Mouse (Mus musculus): ENCODE results near the gene Ddah1. TPM values are rescaled to one million over a fixed set of nuclear protein-coding genes. Genes with fewer than 3 reads are reported as not detected.

Gene Ddah1
- polyA plus RNA-seq, 1 experiment from 2014 or later, result 39.4 TPM

DNA sequence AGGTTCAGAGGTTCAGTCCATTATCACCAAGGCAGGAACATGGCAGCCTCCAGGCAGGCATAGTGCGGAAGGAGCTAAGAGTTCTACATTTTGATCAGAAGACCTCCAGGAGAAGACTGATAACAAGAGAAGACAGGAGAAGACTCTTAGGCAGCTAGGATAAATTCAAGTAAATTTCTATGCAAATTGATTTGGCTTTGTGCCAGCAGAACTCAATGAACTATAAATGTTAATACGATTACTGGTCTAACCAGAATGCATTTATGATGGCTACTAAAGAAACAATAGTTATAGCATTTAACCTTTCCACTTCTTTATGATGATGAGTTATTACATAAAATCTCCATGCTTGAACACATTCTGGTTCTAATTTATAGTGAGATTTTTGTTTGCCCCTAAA lies 87.8 kb downstream of the Ddah1 start:
- Histone ChIP-seq H3K27me3 (no peaks in the 10 kb centered on the region), H3K9me3 (no peaks in the 10 kb centered on the region), H3K4me2 (no peak overlapping the region), H3K9ac (no peak overlapping the region), H3K27ac (no peak overlapping the region), H3K4me3 (no peak overlapping the region), H3K4me1 (peaks cover 5% of the 10 kb centered on the region), H3K36me3 (no peaks in the 10 kb centered on the region)
- 83% methylated on average over 2 of the region's 2 CpGs for WGBS
- no peak for ATAC-seq (ENCODE audit: insufficient number of reproducible peaks, insufficient read depth, low FRiP score, low TSS enrichment, low read depth)

- Histone ChIP-seq H3K4me2 (no peak overlapping the region), H3K27me3 (no peaks in the 10 kb centered on the region), H3K9ac (no peak overlapping the region), H3K27ac (no peak overlapping the region), H3K36me3 (no peaks in the 10 kb centered on the region), H3K4me1 (no peaks in the 10 kb centered on the region), H3K9me3 (no peaks in the 10 kb centered on the region), H3K4me3 (no peak overlapping the region)
- WGBS, result 85% methylated on average over 5 of the region's 5 CpGs
- ATAC-seq (ENCODE audit: insufficient number of reproducible peaks, insufficient read depth, low FRiP score, low TSS enrichment, low read depth), result no peak
These were observed 93.6 kb downstream of the Ddah1 start for GRCm38 (mm10) chr3:145852041-145852440.

- Histone ChIP-seq H3K4me3 (no peak overlapping the region), H3K27ac (no peak overlapping the region), H3K9ac (no peak overlapping the region), H3K27me3 (no peaks in the 10 kb centered on the region), H3K4me1 (no peaks in the 10 kb centered on the region), H3K36me3 (no peaks in the 10 kb centered on the region), H3K4me2 (no peak overlapping the region), H3K9me3 (peaks cover 4% of the 10 kb centered on the region; the same call in 1 of the 2 replicates)
- ATAC-seq (ENCODE audit: insufficient number of reproducible peaks, insufficient read depth, low FRiP score, low TSS enrichment, low read depth), result no peak
- 94% methylated on average over 4 of the region's 4 CpGs for WGBS
These were observed 94.3 kb downstream of the Ddah1 start for GRCm38 (mm10) chr3:145852800-145853199.

GRCm38 (mm10) chr3:145853713-145854112 lies 95.2 kb downstream of the Ddah1 start:
- ATAC-seq (ENCODE audit: insufficient number of reproducible peaks, insufficient read depth, low FRiP score, low TSS enrichment, low read depth), result no peak
- Histone ChIP-seq H3K9me3 (peaks cover 4% of the 10 kb centered on the region; the same call in 1 of the 2 replicates), H3K4me3 (no peak overlapping the region), H3K36me3 (no peaks in the 10 kb centered on the region), H3K27ac (no peak overlapping the region), H3K4me1 (no peaks in the 10 kb centered on the region), H3K27me3 (no peaks in the 10 kb centered on the region), H3K4me2 (no peak overlapping the region), H3K9ac (no peak overlapping the region)
- WGBS, result 93% methylated on average over 4 of the region's 4 CpGs

DNA sequence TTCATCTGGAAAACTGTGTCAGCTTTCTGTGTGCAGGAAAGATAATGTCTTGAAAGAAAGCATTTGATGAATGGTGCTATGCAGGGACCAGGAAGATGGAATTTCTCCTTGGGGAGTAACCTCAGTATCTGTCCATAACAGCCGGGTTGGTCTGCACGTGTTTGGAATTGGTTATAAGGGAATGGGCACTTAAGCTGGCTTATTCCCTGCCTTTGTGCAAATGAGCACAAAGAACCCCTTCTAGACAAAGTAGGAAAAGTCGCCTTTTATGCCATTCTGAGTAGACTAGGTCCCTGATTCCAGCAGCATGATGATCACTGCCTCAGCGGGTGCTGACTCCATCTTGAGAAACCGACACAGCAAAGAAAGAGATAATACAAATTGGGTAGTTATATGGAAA lies 96.0 kb downstream of the Ddah1 start:
- Histone ChIP-seq H3K27me3 (no peaks in the 10 kb centered on the region), H3K4me2 (no peak overlapping the region), H3K4me1 (no peaks in the 10 kb centered on the region), H3K27ac (no peak overlapping the region), H3K4me3 (no peak overlapping the region), H3K9ac (no peak overlapping the region), H3K36me3 (no peaks in the 10 kb centered on the region), H3K9me3 (peaks cover 4% of the 10 kb centered on the region; the same call in 1 of the 2 replicates)
- WGBS, result 73% methylated on average over 5 of the region's 5 CpGs
- ATAC-seq (ENCODE audit: insufficient number of reproducible peaks, insufficient read depth, low FRiP score, low TSS enrichment, low read depth), result no peak

DNA sequence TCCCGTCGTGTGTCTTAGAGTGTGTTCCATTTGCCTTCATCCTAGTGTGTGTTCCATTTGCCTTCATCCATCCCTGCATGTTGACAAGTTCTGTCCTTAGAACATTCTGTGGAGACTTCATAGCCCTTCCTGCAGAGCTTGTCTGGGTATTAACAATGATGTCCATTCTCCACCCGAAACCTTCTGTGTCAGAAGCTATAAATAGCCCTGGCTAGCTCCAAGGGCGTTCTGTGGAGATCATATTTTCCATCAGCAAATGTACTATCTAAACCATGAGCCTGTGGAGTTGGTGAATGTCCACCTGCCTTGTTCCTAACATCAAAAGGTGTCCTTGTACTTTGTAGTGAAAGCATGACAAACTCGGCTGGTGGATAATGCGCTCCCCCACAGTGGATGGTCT lies 96.8 kb downstream of the Ddah1 start:
- no peak overlapping the region for H3K4me3 ChIP-seq
- H3K9ac ChIP-seq, result no peak overlapping the region
- H3K4me2 ChIP-seq, result no peak overlapping the region
- H3K4me1 ChIP-seq, result no peaks in the 10 kb centered on the region
- H3K9me3 ChIP-seq, result peaks cover 4% of the 10 kb centered on the region; the same call in 1 of the 2 replicates
- no peak overlapping the region for H3K27ac ChIP-seq
- no peak for ATAC-seq (ENCODE audit: insufficient number of reproducible peaks, insufficient read depth, low FRiP score, low TSS enrichment, low read depth)
- WGBS, result 86% methylated on average over 6 of the region's 6 CpGs
- H3K27me3 ChIP-seq, result no peaks in the 10 kb centered on the region
- H3K36me3 ChIP-seq, result no peaks in the 10 kb centered on the region

GRCm38 (mm10) chr3:145858388-145858787 lies 99.9 kb downstream of the Ddah1 start:
- H3K4me2 ChIP-seq, result no peak overlapping the region
- H3K36me3 ChIP-seq, result no peaks in the 10 kb centered on the region
- H3K4me1 ChIP-seq, result no peaks in the 10 kb centered on the region
- H3K9me3 ChIP-seq, result peaks cover 4% of the 10 kb centered on the region; the same call in 1 of the 2 replicates
- no peak overlapping the region for H3K9ac ChIP-seq
- WGBS, result 92% methylated on average over 5 of the region's 5 CpGs
- H3K27ac ChIP-seq, result no peak overlapping the region
- H3K27me3 ChIP-seq, result no peaks in the 10 kb centered on the region
- ATAC-seq (ENCODE audit: insufficient number of reproducible peaks, insufficient read depth, low FRiP score, low TSS enrichment, low read depth), result no peak
- H3K4me3 ChIP-seq, result no peak overlapping the region

- no peaks in the 10 kb centered on the region for H3K36me3 ChIP-seq
- no peak overlapping the region for H3K4me2 ChIP-seq
- 86% methylated on average over 4 of the region's 4 CpGs for WGBS
- no peaks in the 10 kb centered on the region for H3K27me3 ChIP-seq
- H3K4me1 ChIP-seq, result peaks cover 9% of the 10 kb centered on the region
- no peak overlapping the region for H3K4me3 ChIP-seq
- no peaks in the 10 kb centered on the region for H3K9me3 ChIP-seq
- ATAC-seq (ENCODE audit: insufficient number of reproducible peaks, insufficient read depth, low FRiP score, low TSS enrichment, low read depth), result no peak
- H3K9ac ChIP-seq, result no peak overlapping the region
- H3K27ac ChIP-seq, result no peak overlapping the region
These were observed 104.0 kb downstream of the Ddah1 start for GRCm38 (mm10) chr3:145862521-145862920.

DNA sequence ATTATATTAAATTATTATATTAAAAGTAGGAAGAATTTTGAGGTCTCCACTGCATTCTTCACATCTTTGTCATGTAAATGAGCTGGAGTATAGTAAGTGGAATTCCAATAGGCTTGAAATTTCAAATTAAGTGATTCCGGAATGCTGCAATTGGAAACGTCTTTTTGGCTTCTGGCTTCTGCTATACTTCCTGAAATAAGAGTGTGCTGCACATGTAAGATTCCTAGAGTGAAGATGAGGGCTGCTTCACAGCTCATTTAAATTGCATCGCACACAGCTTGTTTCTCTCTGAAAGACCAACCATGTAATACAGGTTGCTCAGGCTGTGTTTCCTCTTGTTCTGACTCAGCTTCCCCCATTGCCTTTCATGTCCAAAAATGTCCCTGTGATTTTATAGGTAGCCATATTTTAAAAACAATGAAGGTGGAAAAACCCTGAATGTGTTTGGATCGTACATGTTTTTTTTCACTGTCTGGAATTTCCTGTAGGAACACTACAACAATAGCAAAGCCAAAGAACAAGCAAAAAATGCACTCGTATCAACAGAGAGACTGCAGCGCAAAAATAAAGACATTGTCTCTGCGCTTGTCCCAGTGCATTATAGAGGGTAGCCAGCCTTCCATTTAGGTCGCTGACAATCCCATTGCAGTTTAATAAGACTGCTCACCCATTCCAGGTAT lies 105.7 kb downstream of the Ddah1 start:
- no peak overlapping the region for H3K4me3 ChIP-seq
- peaks cover 9% of the 10 kb centered on the region for H3K4me1 ChIP-seq
- H3K4me2 ChIP-seq, result no peak overlapping the region
- WGBS, result 64% methylated on average over 8 of the region's 8 CpGs
- H3K9ac ChIP-seq, result no peak overlapping the region
- no peak for ATAC-seq (ENCODE audit: insufficient number of reproducible peaks, insufficient read depth, low FRiP score, low TSS enrichment, low read depth)
- no peaks in the 10 kb centered on the region for H3K27me3 ChIP-seq
- H3K27ac ChIP-seq, result no peak overlapping the region
- no peaks in the 10 kb centered on the region for H3K36me3 ChIP-seq
- H3K9me3 ChIP-seq, result no peaks in the 10 kb centered on the region

DNA sequence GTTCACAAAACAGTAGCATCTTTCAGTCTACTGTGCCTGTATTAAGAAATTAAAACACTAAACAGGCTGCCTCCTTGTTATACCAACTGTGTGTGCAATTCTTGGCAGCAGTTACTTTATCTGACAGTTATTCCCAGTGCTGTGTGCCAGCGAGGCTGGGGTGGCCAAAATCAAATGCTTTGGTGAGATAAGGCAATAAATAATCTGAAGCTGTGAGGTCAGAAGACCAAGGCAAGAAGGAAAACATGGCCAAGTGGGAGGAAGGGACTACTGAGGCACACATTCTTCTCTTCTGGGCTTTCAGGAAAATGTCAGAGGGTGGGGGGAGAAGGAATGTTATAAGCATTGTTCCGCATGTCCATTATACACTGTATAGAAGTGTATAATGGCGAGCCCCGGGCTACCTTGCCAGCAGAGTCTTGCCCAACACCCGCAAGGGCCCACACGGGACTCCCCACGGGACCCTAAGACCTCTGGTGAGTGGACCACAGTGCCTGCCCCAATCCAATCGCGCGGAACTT lies 106.3 kb downstream of the Ddah1 start:
- Histone ChIP-seq H3K9me3 (no peaks in the 10 kb centered on the region), H3K9ac (no peak overlapping the region), H3K4me2 (no peak overlapping the region), H3K36me3 (no peaks in the 10 kb centered on the region), H3K4me1 (peaks cover 9% of the 10 kb centered on the region), H3K4me3 (no peak overlapping the region), H3K27me3 (no peaks in the 10 kb centered on the region), H3K27ac (no peak overlapping the region)
- 89% methylated on average over 7 of the region's 10 CpGs for WGBS
- no peak for ATAC-seq (ENCODE audit: insufficient number of reproducible peaks, insufficient read depth, low FRiP score, low TSS enrichment, low read depth)

- Histone ChIP-seq H3K4me1 (no peaks in the 10 kb centered on the region), H3K4me3 (no peak overlapping the region), H3K9me3 (no peaks in the 10 kb centered on the region), H3K9ac (no peak overlapping the region), H3K4me2 (no peak overlapping the region), H3K27me3 (no peaks in the 10 kb centered on the region), H3K36me3 (no peaks in the 10 kb centered on the region), H3K27ac (no peak overlapping the region)
- no peak for ATAC-seq (ENCODE audit: insufficient number of reproducible peaks, insufficient read depth, low FRiP score, low TSS enrichment, low read depth)
- 93% methylated on average over 9 of the region's 9 CpGs for WGBS
These were observed 114.2 kb downstream of the Ddah1 start for GRCm38 (mm10) chr3:145872680-145873079.

- Histone ChIP-seq H3K27ac (no peak overlapping the region), H3K4me2 (no peak overlapping the region), H3K4me1 (no peaks in the 10 kb centered on the region), H3K9me3 (no peaks in the 10 kb centered on the region), H3K4me3 (no peak overlapping the region), H3K27me3 (no peaks in the 10 kb centered on the region), H3K36me3 (no peaks in the 10 kb centered on the region), H3K9ac (no peak overlapping the region)
- whole genome bisulfite sequencing, result 85% methylated on average over 1 of the region's 1 CpGs
- no peak for ATAC-seq (ENCODE audit: insufficient number of reproducible peaks, insufficient read depth, low FRiP score, low TSS enrichment, low read depth)
These were observed 114.8 kb downstream of the Ddah1 start for GRCm38 (mm10) chr3:145873271-145873670.
